Mouse (Mus musculus): ENCODE results near the gene Znhit1. TPM values are rescaled to one million over a fixed set of nuclear protein-coding genes. Genes with fewer than 3 reads are reported as not detected.
"Not testable (repeated sequence)": the region's sequence is repeated elsewhere in the genome, so short reads cannot be mapped to it uniquely, and the experiment has no call there.

Znhit1 gene
- polyA plus RNA-seq, 1 experiment from 2014 or later, result 80.6 TPM

DNA sequence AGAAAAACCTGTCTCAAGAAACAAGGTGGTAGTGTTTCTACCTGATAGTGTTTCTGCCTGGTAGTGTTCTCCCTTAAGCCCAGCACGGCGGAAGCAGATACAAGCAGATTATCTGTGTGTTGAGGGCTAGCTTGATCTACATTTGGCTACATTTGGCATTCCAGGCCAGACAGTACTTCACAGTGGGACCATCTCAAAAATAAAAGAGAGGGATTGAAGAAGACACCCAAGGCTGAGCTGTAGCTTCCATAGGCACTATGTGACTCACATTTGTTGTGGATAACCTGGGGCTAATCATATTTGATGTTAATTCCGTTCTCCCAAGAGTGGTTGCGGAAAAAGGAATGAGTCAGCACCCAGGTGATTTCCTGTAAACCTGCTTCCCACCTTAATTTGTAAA is 35.7 kb downstream of the Znhit1 start:
- no peak overlapping the region for H3K4me2 ChIP-seq (replicated peaks; ENCODE audit: low read depth, low read length)
- no peaks in the 10 kb centered on the region for H3K36me3 ChIP-seq (ENCODE audit: control insufficient read depth, insufficient read depth, low read length)
- H3K27me3 ChIP-seq (ENCODE audit: control insufficient read depth, insufficient read depth, low read length), result no peaks in the 10 kb centered on the region
- H3K9me3 ChIP-seq (ENCODE audit: control insufficient read depth, low read length), result no peaks in the 10 kb centered on the region
- H3K4me1 ChIP-seq (ENCODE audit: control insufficient read depth, insufficient read depth, low read length), result peaks cover 8% of the 10 kb centered on the region; the same call in 1 of the 2 replicates
- no peak overlapping the region for H3K27ac ChIP-seq (ENCODE audit: low read depth, low read length)
- H3K4me3 ChIP-seq (ENCODE audit: low read length), result no peak overlapping the region
- ATAC-seq (ENCODE audit: low FRiP score, low TSS enrichment), result no peak
- 73% methylated on average over 4 of the region's 4 CpGs for WGBS
- no peak overlapping the region for H3K9ac ChIP-seq (ENCODE audit: low read depth, low read length)

- no peaks in the 10 kb centered on the region for H3K9me3 ChIP-seq (ENCODE audit: control insufficient read depth, low read length)
- no peak overlapping the region for H3K4me2 ChIP-seq (replicated peaks; ENCODE audit: low read depth, low read length)
- no peak overlapping the region for H3K4me3 ChIP-seq (ENCODE audit: low read length)
- ATAC-seq (ENCODE audit: low FRiP score, low TSS enrichment), result no peak
- no peak overlapping the region for H3K27ac ChIP-seq (ENCODE audit: low read depth, low read length)
- peaks cover 8% of the 10 kb centered on the region; the same call in 1 of the 2 replicates for H3K4me1 ChIP-seq (ENCODE audit: control insufficient read depth, insufficient read depth, low read length)
- 90% methylated on average over 6 of the region's 6 CpGs for WGBS
- no peak overlapping the region for H3K9ac ChIP-seq (ENCODE audit: low read depth, low read length)
- no peaks in the 10 kb centered on the region for H3K36me3 ChIP-seq (ENCODE audit: control insufficient read depth, insufficient read depth, low read length)
- no peaks in the 10 kb centered on the region for H3K27me3 ChIP-seq (ENCODE audit: control insufficient read depth, insufficient read depth, low read length)
Measured at GRCm38 (mm10) chr5:136950521-136950920, 37.3 kb downstream of the Znhit1 start.

GRCm38 (mm10) chr5:136949551-136950336 is 38.1 kb downstream of the Znhit1 start:
- not testable (repeated sequence) for ATAC-seq (ENCODE audit: low FRiP score, low TSS enrichment); H3K4me3 ChIP-seq (ENCODE audit: low read length); H3K9me3 ChIP-seq (ENCODE audit: control insufficient read depth, low read length); H3K36me3 ChIP-seq (ENCODE audit: control insufficient read depth, insufficient read depth, low read length); H3K4me2 ChIP-seq (replicated peaks; ENCODE audit: low read depth, low read length); H3K27ac ChIP-seq (ENCODE audit: low read depth, low read length); H3K4me1 ChIP-seq (ENCODE audit: control insufficient read depth, insufficient read depth, low read length); H3K9ac ChIP-seq (ENCODE audit: low read depth, low read length); H3K27me3 ChIP-seq (ENCODE audit: control insufficient read depth, insufficient read depth, low read length)
- WGBS, result 89% methylated on average over 14 of the region's 14 CpGs

DNA sequence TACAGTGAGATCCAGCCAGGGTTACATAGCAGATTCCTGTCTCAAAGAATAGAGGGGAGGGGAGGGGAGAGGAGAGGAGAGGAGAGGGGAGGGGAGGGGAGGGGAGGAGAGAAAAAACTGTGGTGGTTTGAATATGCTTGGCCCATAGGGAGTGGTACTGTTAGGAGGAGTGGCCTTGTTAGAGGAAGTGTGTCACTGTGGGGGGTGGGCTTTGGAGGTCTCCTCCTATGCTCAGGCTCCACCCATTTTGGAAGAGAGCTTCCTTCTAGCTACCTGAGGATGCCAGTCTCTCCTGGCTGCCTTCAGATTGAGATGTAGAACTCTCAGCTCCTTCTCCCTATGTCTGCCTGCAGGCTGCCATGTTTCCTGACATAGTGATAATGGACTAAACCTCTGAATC is 39.9 kb downstream of the Znhit1 start:
- no peak overlapping the region for H3K9ac ChIP-seq (ENCODE audit: low read depth, low read length)
- no peak overlapping the region for H3K4me3 ChIP-seq (ENCODE audit: low read length)
- no peak overlapping the region for H3K27ac ChIP-seq (ENCODE audit: low read depth, low read length)
- no peaks in the 10 kb centered on the region for H3K9me3 ChIP-seq (ENCODE audit: control insufficient read depth, low read length)
- H3K4me1 ChIP-seq (ENCODE audit: control insufficient read depth, insufficient read depth, low read length), result no peaks in the 10 kb centered on the region
- ATAC-seq (ENCODE audit: low FRiP score, low TSS enrichment), result no peak
- H3K36me3 ChIP-seq (ENCODE audit: control insufficient read depth, insufficient read depth, low read length), result no peaks in the 10 kb centered on the region
- no peaks in the 10 kb centered on the region for H3K27me3 ChIP-seq (ENCODE audit: control insufficient read depth, insufficient read depth, low read length)
- H3K4me2 ChIP-seq (replicated peaks; ENCODE audit: low read depth, low read length), result no peak overlapping the region

DNA sequence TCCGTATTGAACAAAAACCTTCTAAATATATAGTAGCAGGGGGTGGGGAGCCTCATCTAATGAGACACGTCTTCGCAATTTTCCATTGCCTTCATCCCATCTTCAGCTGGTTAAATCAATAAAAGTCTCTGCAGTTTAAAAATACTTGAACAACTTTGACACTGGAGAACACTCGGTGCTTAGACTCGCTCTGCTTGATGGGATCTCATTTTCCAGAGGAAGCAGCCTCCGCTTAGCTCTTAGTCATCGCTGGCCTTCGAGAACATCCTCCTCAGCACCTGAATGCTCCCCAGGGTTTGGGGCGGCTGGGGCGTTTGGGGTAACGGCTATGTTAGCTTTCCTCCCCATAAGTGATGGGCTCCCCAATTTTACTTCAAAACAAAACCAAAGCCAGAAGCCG is 42.7 kb downstream of the Znhit1 start:
- no peak for ATAC-seq (ENCODE audit: low FRiP score, low TSS enrichment)
- H3K4me2 ChIP-seq (replicated peaks; ENCODE audit: low read depth, low read length), result no peak overlapping the region
- H3K27ac ChIP-seq (ENCODE audit: low read depth, low read length), result no peak overlapping the region
- no peaks in the 10 kb centered on the region for H3K36me3 ChIP-seq (ENCODE audit: control insufficient read depth, insufficient read depth, low read length)
- H3K27me3 ChIP-seq (ENCODE audit: control insufficient read depth, insufficient read depth, low read length), result no peaks in the 10 kb centered on the region
- H3K9me3 ChIP-seq (ENCODE audit: control insufficient read depth, low read length), result no peaks in the 10 kb centered on the region
- no peak overlapping the region for H3K4me3 ChIP-seq (ENCODE audit: low read length)
- no peaks in the 10 kb centered on the region for H3K4me1 ChIP-seq (ENCODE audit: control insufficient read depth, insufficient read depth, low read length)
- no peak overlapping the region for H3K9ac ChIP-seq (ENCODE audit: low read depth, low read length)
- 76% methylated on average over 12 of the region's 12 CpGs for WGBS

- no peak overlapping the region for H3K4me2 ChIP-seq (replicated peaks; ENCODE audit: low read depth, low read length)
- H3K36me3 ChIP-seq (ENCODE audit: control insufficient read depth, insufficient read depth, low read length), result no peaks in the 10 kb centered on the region
- no peak overlapping the region for H3K27ac ChIP-seq (ENCODE audit: low read depth, low read length)
- H3K4me3 ChIP-seq (ENCODE audit: low read length), result no peak overlapping the region
- H3K9ac ChIP-seq (ENCODE audit: low read depth, low read length), result no peak overlapping the region
- no peaks in the 10 kb centered on the region for H3K4me1 ChIP-seq (ENCODE audit: control insufficient read depth, insufficient read depth, low read length)
- H3K9me3 ChIP-seq (ENCODE audit: control insufficient read depth, low read length), result no peaks in the 10 kb centered on the region
- WGBS, result 84% methylated on average over 2 of the region's 2 CpGs
- H3K27me3 ChIP-seq (ENCODE audit: control insufficient read depth, insufficient read depth, low read length), result no peaks in the 10 kb centered on the region
- ATAC-seq (ENCODE audit: low FRiP score, low TSS enrichment), result no peak
Measured at GRCm38 (mm10) chr5:136943382-136943781, 44.4 kb downstream of the Znhit1 start.

DNA sequence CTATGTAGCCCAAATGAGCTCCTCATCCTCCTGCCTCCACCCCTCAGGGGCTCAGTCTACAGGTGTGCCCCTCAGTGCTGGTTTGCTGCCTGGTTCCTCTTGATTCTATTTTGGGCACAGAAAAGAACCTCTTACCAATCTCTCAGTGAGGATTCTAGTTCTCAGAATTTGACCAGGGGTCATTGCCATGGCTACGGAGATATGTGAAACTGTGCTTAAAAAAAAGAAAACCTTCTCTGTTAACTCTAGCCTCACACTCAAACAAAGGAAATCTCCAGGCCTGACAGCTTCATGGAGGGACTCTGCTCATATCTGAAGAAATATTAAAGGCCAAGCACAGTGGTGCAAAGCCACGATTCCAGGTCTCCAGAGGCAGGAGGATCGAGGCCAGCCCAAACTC is 45.0 kb downstream of the Znhit1 start:
- Histone ChIP-seq H3K9me3 (ENCODE audit: control insufficient read depth, low read length) (no peaks in the 10 kb centered on the region), H3K4me3 (ENCODE audit: low read length) (no peak overlapping the region), H3K27ac (ENCODE audit: low read depth, low read length) (no peak overlapping the region), H3K36me3 (ENCODE audit: control insufficient read depth, insufficient read depth, low read length) (no peaks in the 10 kb centered on the region), H3K9ac (ENCODE audit: low read depth, low read length) (no peak overlapping the region), H3K27me3 (ENCODE audit: control insufficient read depth, insufficient read depth, low read length) (no peaks in the 10 kb centered on the region), H3K4me1 (ENCODE audit: control insufficient read depth, insufficient read depth, low read length) (no peaks in the 10 kb centered on the region), H3K4me2 (replicated peaks; ENCODE audit: low read depth, low read length) (no peak overlapping the region)
- ATAC-seq (ENCODE audit: low FRiP score, low TSS enrichment), result no peak
- 73% methylated on average over 3 of the region's 3 CpGs for WGBS

DNA sequence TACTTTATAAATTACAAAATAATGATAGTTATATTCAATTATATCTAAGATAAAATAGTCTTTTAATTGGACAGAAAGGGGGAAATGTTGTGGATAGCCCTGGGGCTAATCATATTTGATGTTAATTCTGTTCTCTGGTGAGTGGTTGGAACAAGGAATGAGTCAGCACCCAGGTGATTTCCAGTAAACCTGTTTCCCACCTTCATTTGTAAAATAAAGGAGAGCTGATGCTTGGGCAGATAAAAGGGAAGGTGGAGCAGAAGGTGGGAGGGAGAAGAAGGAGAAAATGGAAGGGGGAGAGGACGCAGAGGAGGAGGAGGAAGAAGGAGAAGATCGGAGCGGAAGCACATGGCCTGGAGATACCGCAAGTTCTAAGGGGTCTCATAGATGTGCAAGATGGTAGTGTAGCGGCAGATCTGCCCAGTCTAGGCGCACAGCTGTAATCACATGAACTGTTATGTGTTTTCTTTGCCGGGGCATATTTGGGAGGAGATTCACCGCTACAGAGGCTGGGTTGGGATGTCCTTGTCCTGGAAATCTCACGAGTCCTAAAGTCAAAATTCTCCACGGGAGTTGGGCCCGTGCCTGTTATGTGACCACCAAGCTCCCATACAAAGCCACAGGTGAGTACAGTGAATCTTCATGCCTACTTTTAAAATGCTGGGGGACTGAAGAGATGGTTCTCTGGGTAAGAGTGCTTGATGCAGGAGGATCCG is 46.8 kb downstream of the Znhit1 start:
- H3K9me3 ChIP-seq (ENCODE audit: control insufficient read depth, low read length), result no peaks in the 10 kb centered on the region
- no peaks in the 10 kb centered on the region for H3K36me3 ChIP-seq (ENCODE audit: control insufficient read depth, insufficient read depth, low read length)
- H3K4me3 ChIP-seq (ENCODE audit: low read length), result no peak overlapping the region
- 87% methylated on average over 12 of the region's 12 CpGs for WGBS
- ATAC-seq (ENCODE audit: low FRiP score, low TSS enrichment), result no peak
- H3K4me1 ChIP-seq (ENCODE audit: control insufficient read depth, insufficient read depth, low read length), result no peaks in the 10 kb centered on the region
- H3K27ac ChIP-seq (ENCODE audit: low read depth, low read length), result no peak overlapping the region
- H3K9ac ChIP-seq (ENCODE audit: low read depth, low read length), result no peak overlapping the region
- no peaks in the 10 kb centered on the region for H3K27me3 ChIP-seq (ENCODE audit: control insufficient read depth, insufficient read depth, low read length)
- no peak overlapping the region for H3K4me2 ChIP-seq (replicated peaks; ENCODE audit: low read depth, low read length)

GRCm38 (mm10) chr5:136940029-136940428 is 47.8 kb downstream of the Znhit1 start:
- not testable (repeated sequence) for H3K27me3 ChIP-seq (ENCODE audit: control insufficient read depth, insufficient read depth, low read length); H3K4me3 ChIP-seq (ENCODE audit: low read length); H3K36me3 ChIP-seq (ENCODE audit: control insufficient read depth, insufficient read depth, low read length); ATAC-seq (ENCODE audit: low FRiP score, low TSS enrichment); H3K4me1 ChIP-seq (ENCODE audit: control insufficient read depth, insufficient read depth, low read length); H3K9me3 ChIP-seq (ENCODE audit: control insufficient read depth, low read length); H3K4me2 ChIP-seq (replicated peaks; ENCODE audit: low read depth, low read length); H3K9ac ChIP-seq (ENCODE audit: low read depth, low read length); H3K27ac ChIP-seq (ENCODE audit: low read depth, low read length)
- WGBS, result 80% methylated on average over 6 of the region's 6 CpGs
